Mouse (Mus musculus) adrenal gland, adult (tissue): ENCODE measurements around the gene Mlec.
"Not testable (repeated sequence)": the region's sequence is repeated elsewhere in the genome, so short reads cannot be mapped to it uniquely, and the experiment has no call there.

Experiments used
- DNase-seq, 2 experiments: peaks; one replicate each; pipeline ENCODE4 v3.0.0; 2022 to 2023; ENCODE audit warnings: low spot score in 1 of 2; ENCODE audit not compliant: inconsistent age in 2 of 2

The Mlec gene

GRCm38 (mm10) chr5:115181248-115181940 lies 23.4 kb upstream of the Mlec start:
- peak; percentile 62 to 84 for DNase-seq

DNA sequence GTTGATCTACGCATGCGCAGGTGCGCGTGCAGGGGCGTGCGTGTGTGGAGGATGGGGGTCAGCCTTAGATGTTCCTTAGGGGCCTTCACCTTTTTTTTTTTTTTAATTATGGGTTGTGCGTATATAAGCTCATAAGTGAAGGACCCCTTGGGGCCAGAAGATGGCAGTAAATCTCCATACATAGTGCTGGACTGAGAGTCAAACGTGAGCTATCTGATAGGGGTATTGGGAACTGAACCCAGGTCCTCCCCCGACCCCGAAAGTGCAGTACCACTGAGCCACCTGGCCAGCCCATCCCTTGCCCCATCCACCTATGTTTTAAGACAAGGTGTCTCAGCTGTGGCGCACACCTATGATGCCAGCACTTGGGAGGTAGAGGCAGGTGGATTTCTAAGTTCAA lies 21.6 kb upstream of the Mlec start:
- DNase-seq: no peak

DNA sequence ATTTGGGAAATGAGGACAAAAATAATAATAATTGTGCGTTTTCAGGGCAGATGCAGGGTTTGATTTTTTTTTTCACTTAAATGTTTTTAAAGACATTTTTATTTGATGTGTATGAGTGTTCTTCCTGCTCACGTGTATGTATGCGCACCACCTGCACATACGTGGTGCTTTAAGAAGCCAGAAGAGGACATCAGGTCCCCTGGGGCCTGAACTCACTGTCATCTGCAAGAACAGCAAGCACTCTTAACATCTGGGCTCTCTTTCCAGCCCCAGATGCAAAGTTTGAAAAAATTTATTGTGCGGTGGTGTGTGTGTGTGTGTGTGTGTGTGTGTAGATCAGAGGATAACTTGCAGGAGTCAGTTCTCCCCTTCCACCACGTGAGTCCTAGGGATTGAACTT lies 19.9 kb upstream of the Mlec start:
- no peak for DNase-seq

- no peak for DNase-seq
These were observed 16.6 kb upstream of the Mlec start for GRCm38 (mm10) chr5:115174554-115174953.

- no peak for DNase-seq
These were observed 12.2 kb upstream of the Mlec start for GRCm38 (mm10) chr5:115170150-115170549.

GRCm38 (mm10) chr5:115168641-115169415 lies 10.8 kb upstream of the Mlec start:
- no peak for DNase-seq

DNA sequence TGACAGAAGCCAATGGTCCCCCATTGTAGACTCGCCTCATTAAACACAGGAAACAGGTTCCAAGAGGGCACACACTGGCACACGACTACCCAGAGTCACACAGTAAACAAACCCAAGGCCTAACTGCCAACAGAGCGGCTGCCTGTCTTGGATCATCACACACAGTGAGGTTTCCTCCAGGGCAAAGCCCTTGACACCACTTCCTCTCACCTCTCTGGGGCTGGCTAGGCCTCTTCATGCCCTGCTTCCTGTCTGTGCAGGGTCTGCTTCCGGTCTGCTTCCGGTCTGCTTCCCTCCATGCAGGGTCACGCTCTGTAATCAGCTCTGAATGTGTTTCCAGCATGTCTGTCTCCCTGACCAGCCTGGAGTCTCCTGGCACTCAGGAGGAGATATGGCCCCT lies 9.4 kb upstream of the Mlec start:
- no peak for DNase-seq

GRCm38 (mm10) chr5:115166815-115167194 lies 8.8 kb upstream of the Mlec start:
- no peak for DNase-seq

DNA sequence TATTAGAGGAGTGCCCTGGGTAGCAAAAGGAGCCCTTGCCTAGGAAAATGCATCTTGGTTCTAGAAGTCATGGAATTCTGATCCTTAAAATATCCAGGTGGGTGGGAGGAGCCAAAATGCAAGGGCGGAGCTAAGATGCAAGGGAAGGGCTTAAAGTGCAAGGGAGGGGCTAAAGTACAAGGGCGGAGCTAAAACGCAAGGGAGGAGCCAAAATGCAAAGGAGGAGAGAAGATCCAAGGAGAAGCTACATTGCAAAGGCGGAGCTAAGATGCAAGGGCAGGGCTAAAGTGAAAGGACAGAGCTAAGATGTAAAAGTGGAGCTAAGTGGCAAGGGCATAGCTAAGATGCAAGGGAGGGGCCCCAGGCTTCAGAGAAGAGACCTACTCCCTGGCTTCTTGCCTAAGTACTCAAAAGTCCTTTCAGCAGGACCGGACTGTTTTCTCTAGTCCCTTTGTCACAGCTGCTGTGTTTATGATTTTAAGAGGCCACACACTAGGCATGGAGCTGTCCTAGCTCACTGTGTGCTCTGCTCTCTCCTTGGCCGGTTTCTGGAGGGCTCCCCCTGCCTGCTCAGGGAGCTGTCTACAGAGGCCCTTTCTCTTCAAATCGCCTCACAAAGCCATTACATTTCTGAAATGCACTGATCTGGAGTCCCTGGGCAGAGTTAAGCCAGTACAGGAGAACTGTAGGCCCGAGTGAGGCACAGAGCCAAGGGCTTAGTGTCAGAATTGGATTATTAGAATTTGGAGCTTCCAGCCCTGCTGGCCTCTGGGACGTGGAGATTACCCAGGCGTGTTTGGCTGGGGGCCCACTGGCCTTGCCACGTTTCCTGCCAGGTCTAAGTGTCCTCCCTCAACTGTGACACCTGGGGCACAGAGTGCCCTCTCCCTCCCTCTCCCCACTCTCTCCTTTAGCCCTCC lies 8.2 kb upstream of the Mlec start:
- peak in 1 of 2 experiments; percentile 64 for DNase-seq

GRCm38 (mm10) chr5:115165351-115165750 lies 7.4 kb upstream of the Mlec start:
- DNase-seq: no peak

DNA sequence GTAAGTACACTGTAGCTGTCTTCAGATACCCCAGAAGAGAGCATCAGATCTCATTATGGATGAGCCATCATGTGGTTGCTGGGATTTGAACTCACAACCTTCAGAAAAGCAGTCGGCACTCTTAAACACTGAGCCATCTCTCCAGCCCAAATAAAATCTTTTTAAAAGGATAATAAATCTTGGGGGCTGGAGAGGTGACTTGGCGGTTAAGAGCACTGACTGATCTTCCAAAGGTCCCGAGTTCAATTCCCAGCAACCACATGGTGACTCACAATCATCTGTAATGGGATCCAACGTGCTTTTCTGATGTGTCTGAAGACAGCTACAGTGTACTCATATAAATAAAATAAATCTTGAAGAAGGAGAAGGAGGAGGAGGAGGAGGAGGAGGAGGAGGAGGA lies 6.5 kb upstream of the Mlec start:
- not testable (repeated sequence) for DNase-seq

DNA sequence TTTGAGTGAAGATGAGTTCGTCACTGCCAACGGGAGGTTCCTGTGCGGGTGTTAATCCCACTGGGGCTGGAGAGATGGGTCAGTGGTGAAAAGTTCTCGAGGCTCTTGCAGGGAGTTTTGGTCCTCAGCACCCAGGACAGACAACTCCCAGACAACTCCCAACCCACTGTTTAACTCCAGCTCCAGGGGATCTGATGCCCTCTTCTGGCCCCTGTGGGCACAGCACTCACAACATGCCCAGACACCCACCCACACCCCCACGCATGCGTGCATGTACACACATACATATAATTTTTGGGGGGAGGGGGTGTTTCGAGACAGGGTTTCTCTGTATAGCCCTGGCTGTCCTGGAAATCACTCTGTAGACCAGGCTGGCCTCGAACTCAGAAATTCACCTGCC lies 5.6 kb upstream of the Mlec start:
- peak; percentile 71 to 85 for DNase-seq

DNA sequence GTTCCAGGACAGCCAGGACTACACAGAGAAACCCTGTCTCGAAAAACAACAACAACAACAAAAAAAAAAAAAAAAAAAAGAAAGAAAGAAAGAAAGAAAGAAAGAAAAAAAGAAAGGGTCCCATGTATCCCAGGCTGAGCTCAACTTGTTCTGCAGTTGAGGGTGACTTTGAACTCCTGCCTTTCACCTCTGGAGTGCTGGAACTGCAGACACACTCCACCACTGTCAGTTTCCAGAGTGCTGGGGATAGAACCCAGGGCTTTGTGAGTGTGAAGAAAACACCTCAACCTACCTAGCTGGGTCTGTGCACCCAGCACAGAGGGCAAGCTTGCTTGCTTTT lies 3.9 kb upstream of the Mlec start:
- DNase-seq: not testable (repeated sequence)

GRCm38 (mm10) chr5:115161064-115161939 lies 3.3 kb upstream of the Mlec start:
- DNase-seq: peak; percentile 64 to 87

DNA sequence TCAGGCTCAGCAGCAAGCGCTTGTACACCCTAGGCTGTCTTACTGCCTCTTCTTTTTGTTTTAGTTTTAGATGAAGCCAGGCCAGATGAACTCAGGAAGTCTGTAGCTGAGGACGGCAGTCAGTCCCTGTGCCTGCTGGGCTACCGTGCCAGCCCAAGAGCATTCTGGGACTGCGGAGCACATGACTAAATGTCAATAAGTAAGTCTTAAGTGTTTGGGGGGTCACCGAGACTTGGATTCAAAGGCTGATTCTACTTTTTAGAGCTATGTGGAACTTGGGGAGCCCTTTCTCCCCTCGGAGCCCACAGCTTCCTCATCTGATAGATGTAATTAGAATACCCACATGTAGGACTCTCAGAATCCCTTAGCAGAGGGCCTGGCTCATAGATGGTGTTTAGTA lies 2.7 kb upstream of the Mlec start:
- no peak for DNase-seq

- no peak for DNase-seq
These were observed 1.2 kb upstream of the Mlec start for GRCm38 (mm10) chr5:115159165-115159564.

GRCm38 (mm10) chr5:115156933-115157589 lies 918 bp downstream of the Mlec start:
- peak; percentile 45 to 73 for DNase-seq

DNA sequence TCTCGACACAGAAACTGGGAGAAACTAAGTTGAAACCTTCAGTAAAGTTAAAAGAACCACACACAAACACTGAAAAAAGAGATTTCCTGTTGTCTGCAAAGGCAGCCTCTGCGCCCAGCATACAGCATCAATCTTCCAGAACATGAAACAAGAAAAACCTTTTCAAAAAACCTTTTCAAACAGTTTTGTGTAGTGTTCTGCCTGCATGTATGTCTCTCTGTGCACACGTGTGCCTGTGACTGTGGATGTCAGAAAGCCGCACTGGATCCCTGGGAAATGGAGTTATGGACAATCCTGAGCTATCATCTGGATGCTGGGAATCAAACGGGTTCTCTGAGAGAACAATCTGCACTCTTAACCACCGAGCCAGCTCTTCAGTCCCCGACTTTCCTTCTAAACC lies 1.6 kb downstream of the Mlec start:
- no peak for DNase-seq

GRCm38 (mm10) chr5:115155831-115156230 lies 2.1 kb downstream of the Mlec start:
- no peak for DNase-seq

GRCm38 (mm10) chr5:115155156-115155631 lies 2.8 kb downstream of the Mlec start:
- peak in 1 of 2 experiments; percentile 66 for DNase-seq
